Mouse (Mus musculus) gonadal fat pad, adult 2 months (tissue): ENCODE data around the gene Sgcg. TPM values are rescaled to one million over a fixed set of nuclear protein-coding genes. Genes with fewer than 3 reads are reported as not detected.

Experiments
- DNase-seq: peaks from one replicate; pipeline ENCODE4 v3.0.0-alpha.2; 2012; ENCODE audit warnings: low read depth
- polyA plus RNA-seq: library from polyadenylated mRNA; depleted of rRNA; stranded (reverse); fragments of >200 nt; gene quantifications from 2 replicates; pipeline ENCODE4 v1.2.3, GENCODE M21; 2012; rRNA removed

The Sgcg gene
- polyA plus RNA-seq = 0.08 and 0.12 TPM in 2 replicates

- no peak for DNase-seq
Measured at GRCm38 (mm10) chr14:61258352-61258751, at the start of gene Sgcg. TSS of gene Sgcg (minus strand) at chr14:61258490.

- no peak for DNase-seq
Measured at GRCm38 (mm10) chr14:61303969-61304609, 45.8 kb upstream of the Sgcg start.

- DNase-seq = no peak
Measured at GRCm38 (mm10) chr14:61302428-61302827, 44.1 kb upstream of the Sgcg start.

DNA sequence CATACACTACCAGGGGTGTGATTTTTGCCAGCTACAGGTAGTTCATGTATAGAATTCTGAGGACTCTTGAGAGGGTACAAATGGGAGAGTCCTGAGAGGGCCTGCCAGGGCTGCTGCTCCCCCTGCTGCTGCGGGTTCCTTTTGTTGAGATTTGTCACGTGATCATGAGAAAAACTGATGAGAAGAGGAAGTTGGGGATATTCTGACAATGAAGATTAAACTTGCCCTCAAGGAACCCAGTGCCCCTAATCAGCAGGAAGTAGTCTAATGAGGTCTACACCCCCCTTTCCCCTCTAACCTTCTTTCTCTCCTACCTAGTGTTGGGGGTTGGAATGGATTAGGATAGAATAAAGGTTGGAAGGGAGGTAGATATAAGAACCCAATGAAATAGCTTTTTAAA lies 43.0 kb upstream of the Sgcg start:
- DNase-seq = no peak

GRCm38 (mm10) chr14:61299810-61300209 lies 41.5 kb upstream of the Sgcg start:
- no peak for DNase-seq

DNA sequence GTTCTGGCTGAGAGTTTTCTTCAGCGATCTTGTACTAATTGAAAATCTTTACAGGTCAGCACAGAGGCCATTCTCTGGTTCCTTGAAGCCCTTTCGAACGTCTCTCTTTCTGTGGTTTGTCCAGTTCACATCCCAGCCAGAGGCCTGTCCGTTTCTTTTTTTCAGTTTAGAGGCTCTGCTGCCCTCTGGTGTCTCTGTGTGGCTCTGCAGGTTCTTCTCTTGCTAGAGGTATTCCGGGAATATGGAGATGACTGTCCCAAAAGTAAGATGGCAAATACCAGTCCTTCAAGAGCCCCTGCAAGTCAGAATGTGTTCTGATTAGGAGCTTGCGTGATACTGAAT lies 36.4 kb upstream of the Sgcg start:
- DNase-seq = no peak

- no peak for DNase-seq
Measured at GRCm38 (mm10) chr14:61293884-61294737, 35.8 kb upstream of the Sgcg start.

- no peak for DNase-seq
Measured at GRCm38 (mm10) chr14:61290664-61291063, 32.4 kb upstream of the Sgcg start.

GRCm38 (mm10) chr14:61288606-61289286 lies 30.5 kb upstream of the Sgcg start:
- DNase-seq = no peak

- DNase-seq = no peak
Measured at GRCm38 (mm10) chr14:61278676-61279300, 20.5 kb upstream of the Sgcg start.

- no peak for DNase-seq
Measured at GRCm38 (mm10) chr14:61277285-61277684, 19.0 kb upstream of the Sgcg start.

DNA sequence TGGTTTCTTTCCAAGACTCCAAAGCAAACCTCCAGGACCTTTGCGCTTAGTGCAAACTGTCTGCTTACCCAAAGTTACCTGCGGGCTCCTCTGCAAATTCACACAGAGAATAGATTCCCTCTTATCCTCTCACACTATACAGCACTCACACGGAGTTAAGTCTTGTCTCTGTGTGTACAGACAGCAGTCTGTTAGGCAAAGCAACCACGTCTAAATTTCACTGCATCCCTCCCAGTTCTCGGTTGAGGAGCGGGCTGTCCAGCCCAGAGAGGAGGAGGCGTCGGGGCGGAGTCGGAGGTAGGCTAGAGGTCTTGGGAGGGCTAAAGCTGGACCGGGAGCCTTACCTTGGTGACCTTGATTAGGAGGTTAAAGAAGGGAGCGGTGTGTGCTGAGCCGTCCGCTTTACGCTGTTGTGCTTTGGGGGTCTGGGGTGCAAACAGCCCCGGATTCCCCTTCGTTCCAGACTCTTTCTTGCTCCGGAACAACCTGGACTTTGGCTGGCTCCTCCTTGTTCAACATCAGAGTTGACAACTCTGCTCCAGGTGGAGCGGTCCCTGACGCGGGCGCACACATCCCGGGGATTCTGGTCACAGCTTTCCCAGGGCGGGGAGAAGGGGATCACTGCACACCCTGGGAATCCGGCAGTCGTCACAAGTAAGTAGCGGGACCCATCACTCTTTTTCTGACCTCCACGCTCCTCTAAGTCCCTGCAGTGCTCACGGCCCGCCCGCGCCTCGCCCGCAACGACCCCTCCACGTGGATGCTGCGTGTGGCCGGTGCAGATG lies 16.3 kb upstream of the Sgcg start:
- DNase-seq = no peak

GRCm38 (mm10) chr14:61267908-61268475 lies 9.7 kb upstream of the Sgcg start:
- no peak for DNase-seq

DNA sequence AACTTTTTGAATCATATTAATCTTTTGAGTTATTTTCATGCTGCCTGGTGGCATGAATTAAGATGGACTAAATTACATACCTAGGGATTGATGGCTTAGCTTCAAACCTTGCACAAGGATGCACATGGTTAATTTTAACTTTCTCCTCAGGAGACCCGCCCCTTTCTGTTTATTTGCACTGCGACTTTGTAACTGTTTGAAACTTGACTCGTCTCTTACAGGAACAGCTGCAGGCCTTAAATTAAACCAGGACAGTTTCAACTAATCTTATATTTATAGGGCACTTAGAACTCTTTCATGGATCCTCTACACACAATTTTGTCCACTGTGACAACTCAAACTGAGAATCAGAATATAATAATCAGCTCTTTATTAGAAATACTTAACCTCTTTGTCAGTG lies 794 bp upstream of the Sgcg start:
- DNase-seq = no peak

GRCm38 (mm10) chr14:61252596-61253388 lies 5.5 kb downstream of the Sgcg start:
- no peak for DNase-seq

DNA sequence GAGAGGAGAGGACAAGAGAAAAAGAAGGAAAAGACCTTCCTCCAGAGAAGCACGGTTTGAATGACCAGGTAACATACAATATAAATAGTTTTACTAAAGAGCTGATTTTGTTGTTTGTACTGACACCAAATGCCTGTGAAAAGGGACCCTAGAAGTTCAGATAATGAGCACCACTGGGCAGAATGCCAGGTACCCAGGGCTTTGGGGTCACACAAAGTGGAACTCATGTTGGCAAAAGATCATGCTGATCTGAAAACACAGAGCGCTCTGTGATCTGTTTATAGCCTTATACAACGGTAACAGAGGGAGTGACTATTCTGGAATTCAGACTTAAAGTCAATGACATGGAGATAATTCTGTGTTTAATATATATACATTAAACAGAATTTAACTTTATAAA lies 11.8 kb downstream of the Sgcg start:
- no peak for DNase-seq

GRCm38 (mm10) chr14:61242611-61243010 lies 15.7 kb downstream of the Sgcg start:
- no peak for DNase-seq

DNA sequence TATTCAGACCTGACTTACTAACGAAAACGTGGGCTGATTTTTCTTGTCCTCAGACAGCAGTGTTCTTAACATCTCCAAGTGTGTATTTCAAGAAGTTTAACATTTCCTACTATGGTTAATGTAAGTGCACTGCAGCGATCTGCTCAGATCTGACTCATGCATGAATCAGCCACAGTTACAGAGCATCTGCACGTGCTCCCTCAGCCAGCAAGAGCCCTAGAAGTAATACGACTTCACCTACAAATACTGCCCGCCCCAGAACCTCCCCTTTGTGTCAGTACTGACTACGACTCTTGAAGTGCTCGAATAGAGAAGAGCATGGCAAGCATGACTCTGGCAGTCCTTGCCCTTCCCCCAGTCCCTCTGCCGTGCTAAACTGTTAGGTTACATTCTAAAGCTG lies 19.5 kb downstream of the Sgcg start:
- no peak for DNase-seq

DNA sequence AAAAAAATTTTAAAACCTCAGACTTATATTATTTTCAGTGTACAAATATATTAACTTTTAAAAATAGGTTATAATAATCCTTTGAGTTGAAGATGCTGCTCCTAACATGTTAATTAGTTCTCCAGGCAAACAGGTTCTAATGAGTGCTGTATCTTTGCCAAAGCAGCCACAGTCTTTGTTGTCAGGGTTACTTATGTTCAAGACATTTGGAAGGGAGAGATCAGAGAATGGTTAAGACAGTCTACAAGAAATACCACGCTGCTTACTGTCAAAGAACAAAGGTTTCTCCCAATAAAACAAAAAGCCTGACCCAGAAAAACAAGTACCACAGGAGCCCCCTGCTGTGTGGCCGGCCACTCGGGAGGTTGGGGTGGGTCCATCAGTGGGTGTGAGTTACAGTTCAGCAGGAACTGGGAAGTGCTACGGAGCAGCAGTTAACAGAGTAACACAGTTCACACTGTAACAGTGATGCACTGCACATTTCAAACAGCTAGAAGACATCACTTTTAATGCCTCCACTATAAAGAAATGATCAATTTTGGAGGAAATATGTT lies 21.1 kb downstream of the Sgcg start:
- DNase-seq = no peak

- no peak for DNase-seq
Measured at GRCm38 (mm10) chr14:61235846-61236474, 22.3 kb downstream of the Sgcg start.
